Mouse (Mus musculus) adrenal gland, postnatal 0 days (tissue): Measurements from ENCODE around the gene Sf3a2. TPM values are rescaled to one million over a fixed set of nuclear protein-coding genes. Genes with fewer than 3 reads are reported as not detected.

Experiments
- microRNA-seq: library from miRNA; unstranded; fragments of <30 nt; microRNA quantifications from one replicate; pipeline ENCODE4, GENCODE M21; 2016; ENCODE audit warnings: borderline replicate concordance; ENCODE audit not compliant: insufficient number of aligned reads
- polyA plus RNA-seq: library from polyadenylated mRNA; unstranded; fragments of >200 nt; fragmentation: Nextera tagmentation; extraction: Ambion mirVana; gene quantifications from 2 replicates; pipeline ENCODE4 v1.2.1, GENCODE M21; 2015

Gene Sf3a2
- 40.1 and 44.3 TPM in 2 replicates for polyA plus RNA-seq

DNA sequence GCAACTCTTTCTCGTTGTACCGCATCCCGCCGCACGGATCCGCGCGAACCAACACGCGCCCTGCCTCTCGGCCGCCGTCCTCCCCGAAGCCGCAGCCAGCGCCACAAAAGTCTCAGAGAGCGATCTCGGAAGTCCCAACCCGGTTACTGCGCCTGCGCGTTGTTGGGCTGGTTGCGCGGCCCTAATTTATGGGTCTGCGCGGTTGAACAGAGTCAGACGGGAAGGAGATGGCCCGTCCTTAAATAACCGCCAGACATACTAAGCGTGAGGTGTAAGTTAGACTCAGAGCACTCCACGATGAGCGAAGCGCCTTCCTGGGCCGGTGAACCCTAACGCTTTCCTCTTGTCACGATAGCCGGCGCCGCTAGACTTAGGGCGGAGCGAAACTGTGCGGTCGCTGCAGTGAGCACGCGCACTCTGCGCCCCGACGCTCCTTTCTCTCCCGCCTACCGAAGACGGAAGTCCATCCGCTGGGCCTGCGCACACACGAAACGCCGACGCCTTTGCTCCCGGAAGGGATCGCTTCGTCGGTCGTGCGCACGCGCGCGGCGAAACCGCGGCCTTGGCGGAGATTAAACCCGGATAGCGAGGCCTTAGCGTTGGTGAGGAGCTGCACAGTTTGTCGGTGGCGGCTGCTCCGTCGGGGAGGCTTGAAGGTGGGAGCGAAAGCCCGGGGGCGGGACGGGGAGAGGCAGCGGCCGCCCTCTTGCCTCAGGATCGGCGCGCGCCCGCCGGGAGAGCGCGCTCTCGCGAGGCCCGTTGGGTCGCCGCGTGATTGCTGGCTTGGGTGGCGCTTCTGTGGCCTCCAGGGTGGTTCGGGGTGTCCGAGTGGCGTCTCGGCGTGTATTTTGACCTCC, at the start of gene Sf3a2, which contains the start of gene Plekhj1:
Sf3a2 (plus strand) TSS at position 49 of the 857 bp plus-strand sequence.
Plekhj1 (minus strand) TSS at position 477 of the 857 bp plus-strand sequence.

DNA sequence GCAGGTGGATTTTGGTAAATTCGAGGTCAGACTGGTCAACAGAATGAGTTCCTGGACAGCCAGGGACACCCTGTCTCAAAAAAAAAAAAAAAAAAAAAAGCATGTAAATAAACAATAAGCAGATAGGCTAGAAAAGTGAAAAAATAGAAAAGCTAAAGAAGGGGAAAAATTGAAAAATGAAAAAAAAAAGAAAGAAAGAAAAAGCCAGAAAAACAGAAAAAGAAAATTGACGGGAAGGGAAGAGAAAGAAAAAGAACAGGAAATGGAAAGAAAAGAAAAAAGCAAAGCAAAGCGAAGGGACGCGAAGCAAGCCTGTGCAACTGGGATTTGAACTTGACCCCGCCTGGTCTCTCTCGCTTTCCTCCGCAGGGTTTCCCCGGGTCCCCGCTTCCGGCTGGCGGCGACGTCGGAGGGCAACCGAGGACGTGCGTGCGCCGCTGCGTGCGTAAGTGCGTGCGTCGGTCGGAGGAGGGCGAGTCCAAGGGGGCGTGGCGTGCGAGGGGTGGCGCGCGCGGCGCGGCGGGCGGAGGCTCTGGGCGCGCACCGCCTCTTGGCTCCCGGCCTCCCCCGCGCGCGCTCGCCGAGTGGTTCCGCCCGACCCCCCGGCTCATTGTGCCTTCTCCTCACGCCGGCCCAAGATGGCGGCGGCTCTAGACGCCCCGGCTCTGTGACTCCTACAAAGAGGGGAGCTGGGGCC, 43.3 kb upstream of the Sf3a2 start, which contains the start of gene Dot1l:
Dot1l (plus strand) TSS at position 613 of the 697 bp plus-strand sequence.

DNA sequence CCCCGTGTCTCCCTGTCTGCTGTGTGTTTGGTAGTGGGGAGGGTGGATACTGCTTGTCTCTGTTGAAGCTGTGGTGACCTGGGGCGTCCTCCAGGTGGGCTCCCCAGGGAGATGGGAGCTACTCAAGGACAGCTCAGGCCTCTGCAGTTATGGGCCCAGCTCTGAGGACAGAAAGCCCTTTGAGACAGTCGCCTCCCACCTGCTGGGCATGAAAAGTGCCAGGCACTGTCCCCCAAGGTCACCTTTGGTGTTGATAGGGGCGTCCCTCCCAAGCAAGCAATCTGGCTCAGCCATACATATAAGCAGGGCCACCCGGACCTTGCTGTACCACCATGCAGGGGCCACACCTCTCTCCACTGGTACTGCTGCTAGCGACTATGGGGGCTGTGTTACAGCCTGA, 6.9 kb downstream of the Sf3a2 start, which contains the start of gene Amh:
Amh (plus strand) TSS at position 328 of the 400 bp plus-strand sequence.

DNA sequence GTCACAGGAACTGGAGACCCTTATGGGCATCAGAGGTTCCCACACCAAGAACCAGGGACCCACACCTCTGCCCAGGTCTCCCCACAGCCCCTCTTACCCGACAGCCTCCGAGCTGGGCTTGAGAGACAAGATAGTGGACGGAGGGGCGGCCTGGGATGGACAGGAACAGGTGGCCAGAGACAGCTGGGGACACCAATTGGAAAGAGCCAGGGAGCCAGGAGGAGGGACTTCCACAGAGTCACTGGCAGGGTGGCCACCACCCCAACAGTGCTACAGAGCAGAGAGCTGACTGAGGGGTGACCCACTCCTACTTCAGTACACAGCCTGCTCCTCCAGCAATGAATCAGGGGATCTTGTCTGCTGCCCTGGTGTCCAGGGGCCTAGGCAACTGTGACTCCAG, 15.4 kb downstream of the Sf3a2 start, which contains the start of gene Jsrp1:
Jsrp1 (minus strand) TSS at position 133 of the 400 bp plus-strand sequence.

DNA sequence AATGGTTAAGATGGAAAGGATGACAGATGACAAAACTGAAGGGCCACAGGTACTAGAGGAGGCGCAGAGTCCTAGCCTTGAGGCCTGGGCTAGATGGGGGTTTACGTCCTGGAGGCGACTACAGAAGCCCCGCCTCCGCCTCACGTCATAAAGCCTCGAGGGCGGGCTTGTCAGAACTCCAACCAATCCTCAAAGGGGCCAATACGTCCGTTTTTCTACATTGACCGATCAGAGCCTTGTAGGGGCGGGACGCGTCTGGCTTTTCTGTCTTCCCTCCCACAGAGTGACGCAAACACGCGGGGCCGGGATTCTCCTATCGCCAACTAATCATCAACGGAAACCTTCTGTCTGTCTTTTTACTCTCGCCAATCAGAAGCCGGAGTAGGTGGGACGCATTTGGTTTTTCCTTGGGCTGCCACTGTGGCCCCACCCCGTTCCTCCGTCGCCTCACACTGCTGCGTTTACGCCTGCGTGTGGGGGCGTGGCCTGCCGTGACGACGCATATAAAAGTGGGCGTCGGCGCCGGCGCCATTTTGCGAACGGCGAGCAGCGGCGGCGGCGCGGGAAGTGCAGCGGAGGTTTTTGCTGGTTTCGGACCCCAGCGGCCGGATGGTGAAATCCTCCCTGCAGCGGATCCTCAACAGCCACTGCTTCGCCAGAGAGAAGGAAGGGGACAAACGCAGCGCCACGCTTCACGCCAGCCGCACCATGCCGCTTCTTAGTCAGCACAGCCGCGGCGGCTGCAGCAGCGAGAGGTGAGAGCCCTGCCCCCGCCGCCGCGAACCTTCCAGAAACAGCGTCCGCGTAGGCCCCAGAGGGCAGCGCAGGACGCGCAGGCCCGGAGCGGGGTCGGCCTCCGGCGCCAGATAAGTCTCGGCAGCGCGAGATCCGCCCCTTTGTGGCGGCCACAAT, 28.4 kb downstream of the Sf3a2 start, which contains the start of gene Oaz1:
Oaz1 (plus strand) TSS at position 506 of the 912 bp plus-strand sequence.

DNA sequence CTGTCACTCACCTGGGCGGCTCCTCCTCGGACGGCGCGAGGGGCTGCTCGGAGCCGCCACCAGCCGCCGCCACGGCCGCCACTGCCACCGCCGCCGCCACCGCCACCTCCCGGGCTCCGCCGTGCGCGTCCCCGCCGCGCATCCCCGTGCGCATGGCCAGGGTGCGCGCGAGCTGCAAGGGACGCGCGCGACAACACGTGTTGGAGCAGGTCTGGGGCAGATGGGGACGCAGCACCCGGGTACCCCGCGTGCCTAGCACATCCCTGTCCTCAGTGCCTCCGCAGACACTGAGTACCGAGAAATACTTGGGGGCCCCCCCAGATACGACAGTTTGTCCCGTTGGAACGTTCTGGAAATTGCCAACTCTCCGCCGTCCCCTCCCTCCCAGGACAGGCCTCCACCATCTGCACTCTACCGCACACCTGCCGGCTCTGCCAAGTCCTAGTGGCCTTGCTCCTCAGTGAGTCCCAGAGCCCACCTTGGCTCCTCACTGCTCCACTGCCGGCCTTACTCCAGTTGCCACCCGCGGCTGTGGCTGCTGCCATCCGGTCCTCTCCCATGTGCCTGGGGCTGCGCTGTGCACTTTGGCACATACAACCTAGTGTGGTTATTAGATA, 46.0 kb downstream of the Sf3a2 start, which contains the start of gene Lingo3:
Lingo3 (minus strand) TSS at position 109 of the 617 bp plus-strand sequence.

Small RNA genes within 50 kb of the gene (microRNA-seq; reads per million reads assigned to microRNA genes)
- 2.8 reads per million for gene Mir1982

Other genes starting within 250 kb of the Sf3a2 start
- gene Rexo1, start 236.6 kb upstream of the Sf3a2 start, polyA plus RNA-seq: 11.2 and 20.1 TPM in 2 replicates
- 7.9 and 8.0 TPM in 2 replicates for gene Klf16, start 220.9 kb upstream of the Sf3a2 start, polyA plus RNA-seq
- 102 and 134 TPM in 2 replicates for gene Abhd17a, start 207.9 kb upstream of the Sf3a2 start, polyA plus RNA-seq
- gene Scamp4, start 195.3 kb upstream of the Sf3a2 start, polyA plus RNA-seq: 54.3 and 79.2 TPM in 2 replicates
- 1.7 and 4.1 TPM in 2 replicates for gene Adat3, start 195.3 kb upstream of the Sf3a2 start, polyA plus RNA-seq
- 0.65 and 0.98 TPM in 2 replicates for gene Gm49322, start 192.2 kb upstream of the Sf3a2 start, polyA plus RNA-seq
- 102 and 121 TPM in 2 replicates for gene Csnk1g2, start 175.4 kb upstream of the Sf3a2 start, polyA plus RNA-seq
- gene Btbd2, start 141.1 kb upstream of the Sf3a2 start, polyA plus RNA-seq: 50.2 and 59.5 TPM in 2 replicates
- gene Mknk2, start 120.1 kb upstream of the Sf3a2 start, polyA plus RNA-seq: 42.1 and 50.3 TPM in 2 replicates
- 18.3 and 26.4 TPM in 2 replicates for gene Mob3a, start 96.2 kb upstream of the Sf3a2 start, polyA plus RNA-seq
- gene Izumo4, start 96.0 kb upstream of the Sf3a2 start, polyA plus RNA-seq: 20.7 and 36.4 TPM in 2 replicates
- gene Ap3d1, start 55.9 kb upstream of the Sf3a2 start, polyA plus RNA-seq: 42.5 and 53.7 TPM in 2 replicates
- 6.1 and 11.7 TPM in 2 replicates for gene Dot1l, start 43.0 kb upstream of the Sf3a2 start, polyA plus RNA-seq
- 108 and 114 TPM in 2 replicates for gene Plekhj1, start 428 bp downstream of the Sf3a2 start, polyA plus RNA-seq
- 0.10 and 0.13 TPM in 2 replicates for gene Amh, start 7.0 kb downstream of the Sf3a2 start, polyA plus RNA-seq
- gene Jsrp1, start 15.3 kb downstream of the Sf3a2 start, polyA plus RNA-seq: 5.0 and 9.2 TPM in 2 replicates
- gene Oaz1, start 28.5 kb downstream of the Sf3a2 start, polyA plus RNA-seq: 1,421 and 1,451 TPM in 2 replicates
- 0.48 and 0.68 TPM in 2 replicates for gene Lingo3, start 45.8 kb downstream of the Sf3a2 start, polyA plus RNA-seq
- gene Lsm7, start 57.0 kb downstream of the Sf3a2 start, polyA plus RNA-seq: 278 and 372 TPM in 2 replicates
- gene Sppl2b, start 57.1 kb downstream of the Sf3a2 start, polyA plus RNA-seq: 18.2 and 30.1 TPM in 2 replicates
- 0.12 and 0.24 TPM in 2 replicates for gene Tmprss9, start 73.7 kb downstream of the Sf3a2 start, polyA plus RNA-seq
- 369 and 379 TPM in 2 replicates for gene Timm13, start 102.8 kb downstream of the Sf3a2 start, polyA plus RNA-seq
- gene Lmnb2, start 120.0 kb downstream of the Sf3a2 start, polyA plus RNA-seq: 8.7 and 10.7 TPM in 2 replicates
- gene Gadd45b, start 131.9 kb downstream of the Sf3a2 start, polyA plus RNA-seq: 14.3 and 17.2 TPM in 2 replicates
- 2.3 and 3.8 TPM in 2 replicates for gene Gng7, start 216.7 kb downstream of the Sf3a2 start, polyA plus RNA-seq
- 1.9 and 4.9 TPM in 2 replicates for gene Diras1, start 227.5 kb downstream of the Sf3a2 start, polyA plus RNA-seq
- gene Slc39a3, start 239.2 kb downstream of the Sf3a2 start, polyA plus RNA-seq: 18.7 and 24.7 TPM in 2 replicates